Mouse (Mus musculus): ENCODE measurements around the gene Casq1. TPM values are rescaled to one million over a fixed set of nuclear protein-coding genes. Genes with fewer than 3 reads are reported as not detected.

Casq1 gene
- polyA plus RNA-seq, 1 experiment from 2014 or later = 1.1 TPM

DNA sequence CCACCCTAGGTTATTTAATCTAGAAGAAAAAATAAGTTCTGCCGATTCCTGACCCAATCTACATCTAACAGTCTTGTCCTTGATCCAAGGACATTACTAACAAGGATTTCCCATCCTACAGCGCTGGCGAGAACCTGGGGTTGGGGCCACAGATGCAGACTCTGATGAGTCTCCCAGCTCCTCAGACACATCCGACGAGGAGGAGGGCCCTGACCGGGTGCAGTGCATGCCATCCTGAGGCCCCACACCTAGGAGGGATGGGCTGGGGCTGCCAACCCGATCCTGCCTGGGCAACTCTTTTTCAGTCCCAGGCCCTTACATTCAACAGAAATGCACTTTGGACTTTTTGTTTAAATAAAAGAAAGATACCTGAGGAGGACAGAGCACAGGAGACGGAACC lies 25.2 kb downstream of the Casq1 start:
- H3K27ac ChIP-seq (ENCODE audit: low read depth, low read length) = peak overlapping the region; percentile 37; the same call in 1 of the 2 replicates
- ATAC-seq (replicated peaks; ENCODE audit: low FRiP score) (no peak), DNase-seq (ENCODE audit: low spot score) (peak; percentile 47)
- H3K4me1 ChIP-seq (replicated peaks; ENCODE audit: control insufficient read depth, insufficient read depth, low read length) = 0 out of 2 replicates have a peak, but pooled peaks cover 2% of the 10 kb centered on the region
- no peak overlapping the region for H3K4me2 ChIP-seq (ENCODE audit: low read depth, low read length, severe bottlenecking)
- peaks cover 19% of the 10 kb centered on the region for H3K36me3 ChIP-seq (ENCODE audit: control insufficient read depth, insufficient read depth, low read length)
- H3K27me3 ChIP-seq (ENCODE audit: control insufficient read depth, insufficient read depth, low read length) = no peaks in the 10 kb centered on the region
- no peak overlapping the region for H3K4me3 ChIP-seq (ENCODE audit: low read depth, low read length)
- H3K9ac ChIP-seq (ENCODE audit: low read length) = no peak overlapping the region
- no peaks in the 10 kb centered on the region for H3K9me3 ChIP-seq (ENCODE audit: control insufficient read depth, low read length)
- WGBS = 81% methylated on average over 8 of the region's 8 CpGs

DNA sequence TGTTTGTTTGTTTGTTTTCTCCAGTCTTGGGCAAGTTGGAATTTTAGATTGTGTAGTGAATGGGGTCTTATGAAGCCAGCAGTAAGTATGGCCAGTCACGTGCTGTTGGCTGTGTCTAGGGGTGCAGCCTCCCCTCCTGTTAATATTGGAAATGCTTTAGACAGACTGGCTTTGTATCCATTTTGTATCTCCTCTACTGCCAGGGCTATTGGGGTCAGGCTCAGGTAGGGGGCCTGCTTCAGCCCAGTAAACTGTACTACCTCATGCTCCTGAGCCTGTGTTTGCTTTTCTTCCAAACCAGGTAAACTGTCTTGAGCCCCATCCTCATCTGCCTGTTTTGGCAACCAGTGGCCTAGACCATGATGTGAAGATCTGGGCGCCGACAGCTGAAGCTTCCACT lies 27.5 kb downstream of the Casq1 start:
- Histone ChIP-seq H3K36me3 (ENCODE audit: control insufficient read depth, insufficient read depth, low read length) (peaks cover 7% of the 10 kb centered on the region; the same call in 1 of the 2 replicates), H3K9ac (ENCODE audit: low read length) (no peak overlapping the region), H3K4me1 (replicated peaks; ENCODE audit: control insufficient read depth, insufficient read depth, low read length) (0 out of 2 replicates have a peak, but pooled peaks cover 2% of the 10 kb centered on the region), H3K27ac (ENCODE audit: low read depth, low read length) (no peak overlapping the region), H3K4me3 (ENCODE audit: low read depth, low read length) (no peak overlapping the region), H3K9me3 (ENCODE audit: control insufficient read depth, low read length) (no peaks in the 10 kb centered on the region), H3K4me2 (ENCODE audit: low read depth, low read length, severe bottlenecking) (no peak overlapping the region), H3K27me3 (ENCODE audit: control insufficient read depth, insufficient read depth, low read length) (no peaks in the 10 kb centered on the region)
- no peak for ATAC-seq (replicated peaks; ENCODE audit: low FRiP score)
- 96% methylated on average over 3 of the region's 3 CpGs for WGBS
- no peak for DNase-seq (ENCODE audit: low spot score)

DNA sequence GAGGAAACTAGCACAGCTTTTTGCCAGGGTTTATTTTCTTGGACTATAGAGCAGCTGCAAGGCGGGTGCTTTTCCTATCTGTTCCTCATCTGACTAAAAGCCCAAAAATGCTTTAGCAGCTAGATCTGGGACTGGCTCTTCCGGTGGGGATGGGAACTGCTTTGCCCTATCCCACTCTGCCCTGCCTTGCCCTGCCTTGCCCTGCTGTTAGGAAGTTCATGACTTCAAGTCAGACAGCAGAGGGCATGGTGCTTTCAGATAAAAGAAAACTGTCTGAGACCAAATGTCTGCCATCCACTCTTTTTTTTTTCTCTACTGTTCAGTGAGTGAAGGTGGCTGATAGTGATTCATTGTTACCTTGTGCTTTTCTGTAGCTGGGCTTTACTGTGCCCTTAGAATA lies 28.1 kb downstream of the Casq1 start:
- no peak overlapping the region for H3K4me2 ChIP-seq (ENCODE audit: low read depth, low read length, severe bottlenecking)
- H3K27me3 ChIP-seq (ENCODE audit: control insufficient read depth, insufficient read depth, low read length) = no peaks in the 10 kb centered on the region
- H3K4me1 ChIP-seq (replicated peaks; ENCODE audit: control insufficient read depth, insufficient read depth, low read length) = 0 out of 2 replicates have a peak, but pooled peaks cover 2% of the 10 kb centered on the region
- ATAC-seq (replicated peaks; ENCODE audit: low FRiP score) = no peak
- WGBS = 88% methylated on average over 2 of the region's 2 CpGs
- H3K9me3 ChIP-seq (ENCODE audit: control insufficient read depth, low read length) = no peaks in the 10 kb centered on the region
- peaks cover 10% of the 10 kb centered on the region for H3K36me3 ChIP-seq (ENCODE audit: control insufficient read depth, insufficient read depth, low read length)
- no peak overlapping the region for H3K9ac ChIP-seq (ENCODE audit: low read length)
- H3K4me3 ChIP-seq (ENCODE audit: low read depth, low read length) = no peak overlapping the region
- no peak overlapping the region for H3K27ac ChIP-seq (ENCODE audit: low read depth, low read length)
- no peak for DNase-seq (ENCODE audit: low spot score)

DNA sequence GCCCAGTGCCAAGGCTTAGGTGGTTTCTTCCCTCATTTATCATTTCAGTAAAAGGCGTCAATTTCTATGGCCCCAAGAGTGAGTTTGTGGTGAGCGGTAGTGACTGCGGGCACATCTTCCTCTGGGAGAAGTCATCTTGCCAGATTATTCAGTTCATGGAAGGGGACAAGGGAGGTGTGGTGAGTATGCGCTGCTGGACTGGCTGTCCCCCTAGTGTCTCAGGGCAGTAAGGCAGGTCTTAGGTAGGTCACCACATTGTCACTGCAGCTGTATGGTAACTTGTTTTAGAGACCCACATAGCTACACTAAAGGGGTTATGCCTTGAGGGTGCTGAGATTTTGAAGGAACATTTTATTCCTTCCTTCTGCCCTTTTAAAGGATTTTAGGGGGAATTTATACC lies 30.8 kb downstream of the Casq1 start:
- no peak overlapping the region for H3K4me3 ChIP-seq (ENCODE audit: low read depth, low read length)
- peaks cover 8% of the 10 kb centered on the region for H3K36me3 ChIP-seq (ENCODE audit: control insufficient read depth, insufficient read depth, low read length)
- H3K27ac ChIP-seq (ENCODE audit: low read depth, low read length) = no peak overlapping the region
- 83% methylated on average over 4 of the region's 4 CpGs for WGBS
- H3K27me3 ChIP-seq (ENCODE audit: control insufficient read depth, insufficient read depth, low read length) = no peaks in the 10 kb centered on the region
- ATAC-seq (replicated peaks; ENCODE audit: low FRiP score) (0 out of 2 replicates have a peak, but pooled peaks have one; percentile 49), DNase-seq (ENCODE audit: low spot score) (no peak)
- H3K9ac ChIP-seq (ENCODE audit: low read length) = no peak overlapping the region
- no peaks in the 10 kb centered on the region for H3K4me1 ChIP-seq (replicated peaks; ENCODE audit: control insufficient read depth, insufficient read depth, low read length)
- H3K9me3 ChIP-seq (ENCODE audit: control insufficient read depth, low read length) = no peaks in the 10 kb centered on the region
- no peak overlapping the region for H3K4me2 ChIP-seq (ENCODE audit: low read depth, low read length, severe bottlenecking)

DNA sequence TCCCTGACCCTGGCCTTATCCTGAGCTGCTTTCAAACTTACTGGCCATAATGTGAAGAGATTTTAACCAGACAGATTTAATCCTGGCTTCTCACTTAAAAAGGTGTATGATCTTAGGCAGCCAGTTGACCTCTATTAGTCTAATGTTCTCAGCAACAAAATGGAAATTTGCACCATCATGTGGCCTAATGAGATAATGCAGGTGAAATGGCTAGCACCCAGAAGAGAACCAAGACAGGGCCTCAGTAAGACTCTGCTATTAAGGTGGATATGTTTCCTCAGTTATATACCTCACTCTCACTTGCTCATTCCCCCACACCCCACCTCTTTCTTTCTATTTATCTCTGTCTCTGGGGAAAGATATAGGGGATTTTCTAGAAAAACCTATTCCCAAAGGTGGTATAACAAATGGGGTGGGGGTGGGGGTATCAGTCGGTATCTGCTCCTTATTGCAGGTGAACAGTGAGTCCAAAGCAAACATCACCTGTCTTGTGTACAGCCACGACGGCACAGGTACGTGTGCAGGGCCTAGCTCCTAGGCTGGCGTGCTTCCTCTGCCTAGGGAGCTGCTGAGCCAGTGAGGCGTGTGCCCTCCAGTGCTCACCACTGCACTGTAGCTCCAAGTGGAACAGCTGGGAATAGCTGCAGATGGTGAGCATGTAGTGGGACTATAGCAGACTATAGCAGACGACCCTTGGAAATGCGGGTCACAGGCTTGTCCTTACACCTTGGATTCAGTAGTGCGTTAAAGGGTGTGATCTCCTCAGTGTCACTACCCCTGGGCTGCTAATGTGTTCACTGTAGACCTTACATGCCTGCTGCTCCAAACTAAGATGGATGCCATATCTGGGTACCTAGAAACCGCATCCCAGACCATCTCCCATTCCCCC lies 33.0 kb downstream of the Casq1 start:
- no peaks in the 10 kb centered on the region for H3K9me3 ChIP-seq (ENCODE audit: control insufficient read depth, low read length)
- no peak overlapping the region for H3K4me2 ChIP-seq (ENCODE audit: low read depth, low read length, severe bottlenecking)
- ATAC-seq (replicated peaks; ENCODE audit: low FRiP score) = 0 out of 2 replicates have a peak, but pooled peaks have one; percentile 27
- peaks cover 8% of the 10 kb centered on the region for H3K36me3 ChIP-seq (ENCODE audit: control insufficient read depth, insufficient read depth, low read length)
- H3K27ac ChIP-seq (ENCODE audit: low read depth, low read length) = no peak overlapping the region
- no peak overlapping the region for H3K4me3 ChIP-seq (ENCODE audit: low read depth, low read length)
- H3K9ac ChIP-seq (ENCODE audit: low read length) = no peak overlapping the region
- H3K4me1 ChIP-seq (replicated peaks; ENCODE audit: control insufficient read depth, insufficient read depth, low read length) = no peaks in the 10 kb centered on the region
- H3K27me3 ChIP-seq (ENCODE audit: control insufficient read depth, insufficient read depth, low read length) = no peaks in the 10 kb centered on the region
- WGBS = 94% methylated on average over 10 of the region's 10 CpGs
- DNase-seq (ENCODE audit: low spot score) = no peak

DNA sequence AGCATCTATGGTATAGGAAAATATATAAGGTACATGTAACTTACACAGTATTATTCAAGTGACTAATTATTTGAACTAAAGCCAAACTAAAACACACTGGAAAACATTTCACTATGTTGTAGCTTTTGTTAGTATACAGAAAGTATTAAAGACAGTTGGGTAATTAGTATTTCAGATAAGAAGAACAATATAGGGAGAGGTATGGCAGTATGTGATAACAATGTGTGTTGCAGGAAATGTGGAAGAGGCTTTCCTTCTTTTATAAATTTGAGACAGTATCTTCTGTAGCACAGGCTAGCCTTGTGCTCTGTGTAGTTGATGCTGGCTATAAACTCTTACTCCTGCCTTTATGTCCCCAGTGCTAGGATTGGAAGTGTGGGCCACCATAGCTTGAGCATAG lies 35.8 kb downstream of the Casq1 start:
- no peaks in the 10 kb centered on the region for H3K4me1 ChIP-seq (replicated peaks; ENCODE audit: control insufficient read depth, insufficient read depth, low read length)
- H3K27ac ChIP-seq (ENCODE audit: low read depth, low read length) = no peak overlapping the region
- no peak overlapping the region for H3K4me2 ChIP-seq (ENCODE audit: low read depth, low read length, severe bottlenecking)
- H3K4me3 ChIP-seq (ENCODE audit: low read depth, low read length) = no peak overlapping the region
- no peak overlapping the region for H3K9ac ChIP-seq (ENCODE audit: low read length)
- ATAC-seq (replicated peaks; ENCODE audit: low FRiP score) = no peak
- peaks cover 4% of the 10 kb centered on the region for H3K36me3 ChIP-seq (ENCODE audit: control insufficient read depth, insufficient read depth, low read length)
- DNase-seq (ENCODE audit: low spot score) = no peak
- no peaks in the 10 kb centered on the region for H3K27me3 ChIP-seq (ENCODE audit: control insufficient read depth, insufficient read depth, low read length)
- no peaks in the 10 kb centered on the region for H3K9me3 ChIP-seq (ENCODE audit: control insufficient read depth, low read length)

DNA sequence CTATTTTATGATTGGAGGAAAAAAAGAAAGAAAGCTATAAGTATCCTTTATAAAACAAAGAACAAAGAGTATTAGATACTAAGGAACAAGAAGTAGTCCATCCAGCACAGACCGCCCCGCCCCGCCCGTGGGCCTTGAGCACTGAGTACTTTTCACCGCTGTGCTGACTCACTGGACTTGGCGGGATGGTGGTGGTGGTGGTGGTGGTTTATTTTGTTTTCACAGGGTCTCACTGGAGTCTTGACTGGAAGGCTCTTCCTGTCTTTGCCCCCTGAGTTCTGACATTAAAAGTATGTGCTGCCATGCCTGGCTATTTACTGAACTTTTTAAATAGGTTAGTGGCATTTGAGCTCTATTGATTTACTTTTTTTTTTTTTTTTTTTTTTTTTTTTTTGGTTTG lies 36.6 kb downstream of the Casq1 start:
- no peak overlapping the region for H3K27ac ChIP-seq (ENCODE audit: low read depth, low read length)
- no peaks in the 10 kb centered on the region for H3K9me3 ChIP-seq (ENCODE audit: control insufficient read depth, low read length)
- peaks cover 4% of the 10 kb centered on the region for H3K36me3 ChIP-seq (ENCODE audit: control insufficient read depth, insufficient read depth, low read length)
- H3K4me3 ChIP-seq (ENCODE audit: low read depth, low read length) = no peak overlapping the region
- no peak overlapping the region for H3K4me2 ChIP-seq (ENCODE audit: low read depth, low read length, severe bottlenecking)
- H3K27me3 ChIP-seq (ENCODE audit: control insufficient read depth, insufficient read depth, low read length) = no peaks in the 10 kb centered on the region
- ATAC-seq (replicated peaks; ENCODE audit: low FRiP score) (no peak), DNase-seq (ENCODE audit: low spot score) (no peak)
- WGBS = 98% methylated on average over 6 of the region's 6 CpGs
- H3K9ac ChIP-seq (ENCODE audit: low read length) = no peak overlapping the region
- no peaks in the 10 kb centered on the region for H3K4me1 ChIP-seq (replicated peaks; ENCODE audit: control insufficient read depth, insufficient read depth, low read length)

DNA sequence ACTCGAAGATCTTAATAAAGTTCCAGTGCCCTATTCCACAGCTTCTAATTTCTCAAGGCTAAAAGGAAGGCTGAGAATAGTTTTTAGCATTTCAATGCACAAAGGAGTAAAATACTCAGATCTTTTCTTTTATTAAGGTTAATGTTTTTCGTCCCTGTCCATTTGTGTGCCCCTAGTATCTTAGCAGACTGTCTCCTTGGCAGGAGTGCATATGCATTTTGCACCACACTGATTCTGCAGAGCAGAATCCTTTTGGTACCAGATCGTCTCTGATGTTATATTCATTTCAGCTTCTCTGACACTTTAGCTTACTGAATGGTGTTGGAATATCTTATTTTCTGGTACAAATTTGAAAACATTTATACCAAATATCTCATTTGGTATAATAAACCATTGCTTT lies 37.9 kb downstream of the Casq1 start:
- no peak for DNase-seq (ENCODE audit: low spot score)
- no peak overlapping the region for H3K4me2 ChIP-seq (ENCODE audit: low read depth, low read length, severe bottlenecking)
- H3K27ac ChIP-seq (ENCODE audit: low read depth, low read length) = no peak overlapping the region
- H3K27me3 ChIP-seq (ENCODE audit: control insufficient read depth, insufficient read depth, low read length) = no peaks in the 10 kb centered on the region
- H3K36me3 ChIP-seq (ENCODE audit: control insufficient read depth, insufficient read depth, low read length) = peaks cover under 1% of the 10 kb centered on the region
- WGBS = 91% methylated on average over 3 of the region's 3 CpGs
- H3K9me3 ChIP-seq (ENCODE audit: control insufficient read depth, low read length) = no peaks in the 10 kb centered on the region
- no peak for ATAC-seq (replicated peaks; ENCODE audit: low FRiP score)
- no peak overlapping the region for H3K4me3 ChIP-seq (ENCODE audit: low read depth, low read length)
- no peaks in the 10 kb centered on the region for H3K4me1 ChIP-seq (replicated peaks; ENCODE audit: control insufficient read depth, insufficient read depth, low read length)
- H3K9ac ChIP-seq (ENCODE audit: low read length) = no peak overlapping the region

DNA sequence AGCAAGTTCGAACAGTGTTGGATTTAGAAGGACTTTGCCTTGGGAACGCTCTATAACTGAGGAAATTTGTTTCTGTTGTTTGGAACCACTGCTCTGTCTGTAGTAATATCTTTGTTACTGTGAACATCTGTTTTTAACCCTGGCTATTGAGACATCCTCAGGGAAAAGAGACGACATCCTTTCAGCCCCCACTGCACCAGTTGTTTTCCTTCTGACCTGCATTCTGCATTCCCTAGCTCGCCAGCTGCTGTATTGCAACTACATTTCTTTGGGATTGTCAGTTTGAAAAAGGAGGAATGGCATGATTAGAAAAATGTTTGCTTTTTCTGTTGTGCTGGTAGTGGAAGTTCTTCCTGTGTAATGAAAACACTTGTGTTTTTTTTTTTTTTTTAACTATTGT lies 38.8 kb downstream of the Casq1 start:
- Histone ChIP-seq H3K27me3 (ENCODE audit: control insufficient read depth, insufficient read depth, low read length) (no peaks in the 10 kb centered on the region), H3K27ac (ENCODE audit: low read depth, low read length) (no peak overlapping the region), H3K9ac (ENCODE audit: low read length) (no peak overlapping the region), H3K36me3 (ENCODE audit: control insufficient read depth, insufficient read depth, low read length) (no peaks in the 10 kb centered on the region; the same call in 1 of the 2 replicates), H3K4me2 (ENCODE audit: low read depth, low read length, severe bottlenecking) (no peak overlapping the region), H3K4me3 (ENCODE audit: low read depth, low read length) (no peak overlapping the region), H3K9me3 (ENCODE audit: control insufficient read depth, low read length) (no peaks in the 10 kb centered on the region), H3K4me1 (replicated peaks; ENCODE audit: control insufficient read depth, insufficient read depth, low read length) (no peaks in the 10 kb centered on the region)
- no peak for DNase-seq (ENCODE audit: low spot score)
- WGBS = 89% methylated on average over 4 of the region's 4 CpGs
- ATAC-seq (replicated peaks; ENCODE audit: low FRiP score) = no peak

All from forebrain, embryonic 11.5 days (tissue).